Mouse (Mus musculus) hindbrain, postnatal 0 days (tissue): ENCODE data around the gene Hoxa1. TPM values are rescaled to one million over a fixed set of nuclear protein-coding genes. Genes with fewer than 3 reads are reported as not detected.
A peak's percentile ranks its signal among the peaks of the same experiment; 100 is the strongest.

Experiments
- ATAC-seq: fragments of 200-750 bp; cut with Nextera tagmentation; 2 replicates; pipeline ENCODE4 v1.8.0; 2017; ENCODE audit warnings: mild to moderate bottlenecking, moderate TSS enrichment, moderate library complexity
- DNase-seq: peaks from one replicate; pipeline ENCODE4 v3.0.0-alpha.2; 2015; ENCODE audit warnings: low spot score
- H3K27ac ChIP-seq: fragments of 300-500 bp; sonication (generic); 2 replicates; pipeline ENCODE4 v1.5.1; 2014; ENCODE audit warnings: mild to moderate bottlenecking
- H3K27me3 ChIP-seq: fragments of 300-500 bp; sonication (generic); 2 replicates; pipeline ENCODE4 v1.6.1; 2014; ENCODE audit warnings: low read length, mixed read lengths; ENCODE audit not compliant: insufficient read depth
- H3K36me3 ChIP-seq: fragments of 300-500 bp; sonication (generic); 2 replicates; pipeline ENCODE4 v1.6.1; 2014; ENCODE audit warnings: low read length, mixed read lengths; ENCODE audit not compliant: insufficient read depth
- H3K4me1 ChIP-seq: fragments of 300-500 bp; sonication (generic); 2 replicates; pipeline ENCODE4 v1.6.1; 2014; ENCODE audit warnings: antibody characterized with exemption, low read length, mixed read lengths; ENCODE audit not compliant: insufficient read depth
- H3K4me2 ChIP-seq: fragments of 300-500 bp; sonication (generic); 2 replicates; pipeline ENCODE4 v1.6.1; 2014; ENCODE audit warnings: low read depth, mild to moderate bottlenecking, low read length, moderate library complexity, mixed read lengths
- H3K4me3 ChIP-seq: fragments of 300-500 bp; sonication (generic); 2 replicates; pipeline ENCODE4 v1.5.1; 2014; ENCODE audit warnings: low read length
- H3K9ac ChIP-seq: fragments of 300-500 bp; sonication (generic); replicated peaks from 2 replicates; pipeline ENCODE4 v1.6.1; 2014; ENCODE audit warnings: mild to moderate bottlenecking, low read length, moderate library complexity, mixed read lengths
- H3K9me3 ChIP-seq: fragments of 300-500 bp; sonication (generic); 2 replicates; pipeline ENCODE4 v1.6.1; 2016; ENCODE audit warnings: low read length, mixed read lengths
- CTCF ChIP-seq: IDR thresholded peaks from 2 replicates; pipeline ENCODE4 v1.5.1; 2016; ENCODE audit warnings: antibody characterized with exemption, control low read depth, low read depth
- WGBS: fragments of 180-500 bp; shearing (Covaris S2); extraction: QIAGEN DNeasy Blood & Tissue Kit; methylation state at CpG from one replicate; pipeline ENCODE4 v1.1.7; 2014; 5-methylcytosine and 5-hydroxymethylcytosine counted together
- polyA plus RNA-seq: library from polyadenylated mRNA; unstranded; fragments of >200 nt; fragmentation: Nextera tagmentation; extraction: Ambion mirVana; gene quantifications from 2 replicates; pipeline ENCODE4 v1.2.1, GENCODE M21; 2015
- total RNA-seq: library from RNA; depleted of rRNA; stranded (reverse); fragments of >200 nt; gene quantifications from 2 replicates; pipeline ENCODE4 v1.2.3, GENCODE M21; 2014; rRNA removed

Hoxa1 gene
- total RNA-seq (1.1 and 3.7 TPM in 2 replicates), polyA plus RNA-seq (1.1 and 1.2 TPM in 2 replicates)

- TF ChIP-seq CTCF, result no peak
- peak within 1 kb of the TSS; percentile 93 for H3K4me2 ChIP-seq
- no peaks in the 10 kb centered on the region for H3K9me3 ChIP-seq
- under 1% methylated on average over 55 of the region's 55 CpGs for WGBS
- H3K27ac ChIP-seq, result peak within 1 kb of the TSS; percentile 71
- peak within 1 kb of the TSS; percentile 72 for H3K9ac ChIP-seq
- H3K27me3 ChIP-seq, result peaks cover 63% of the 10 kb centered on the region
- H3K4me3 ChIP-seq, result peak within 1 kb of the TSS; percentile 67
- no peaks in the 10 kb centered on the region for H3K4me1 ChIP-seq
- ATAC-seq (peak; percentile 83), DNase-seq (peak; percentile 85)
- H3K36me3 ChIP-seq, result no peaks in the 10 kb centered on the region
These were observed at the start of gene Hoxa1 for GRCm38 (mm10) chr6:52158276-52159051. Hoxa1 (minus strand) TSS chr6:52158317.

GRCm38 (mm10) chr6:52207684-52207976, 49.5 kb upstream of the Hoxa1 start:
- Histone ChIP-seq H3K9ac (no peak overlapping the region), H3K4me3 (no peak overlapping the region), H3K9me3 (no peaks in the 10 kb centered on the region), H3K4me1 (no peaks in the 10 kb centered on the region), H3K27ac (no peak overlapping the region), H3K36me3 (no peaks in the 10 kb centered on the region), H3K27me3 (peaks cover 86% of the 10 kb centered on the region), H3K4me2 (no peak overlapping the region)
- TF ChIP-seq CTCF, result no peak
- ATAC-seq, result no peak
- DNase-seq, result no peak

GRCm38 (mm10) chr6:52206882-52207683, 49.0 kb upstream of the Hoxa1 start:
- H3K27me3 ChIP-seq, result peaks cover 86% of the 10 kb centered on the region
- no peak for TF ChIP-seq CTCF
- no peak for ATAC-seq
- 7% methylated on average over 4 of the region's 4 CpGs for WGBS
- DNase-seq, result no peak
- H3K27ac ChIP-seq, result no peak overlapping the region
- no peak overlapping the region for H3K4me3 ChIP-seq
- H3K9ac ChIP-seq, result no peak overlapping the region
- no peaks in the 10 kb centered on the region for H3K36me3 ChIP-seq
- no peaks in the 10 kb centered on the region for H3K9me3 ChIP-seq
- no peaks in the 10 kb centered on the region for H3K4me1 ChIP-seq
- H3K4me2 ChIP-seq, result 0 out of 2 replicates have a peak overlapping the region, but pooled peaks have one; percentile 19

- Histone ChIP-seq H3K9ac (no peak overlapping the region), H3K4me1 (no peaks in the 10 kb centered on the region), H3K4me3 (no peak overlapping the region), H3K27me3 (peaks cover 87% of the 10 kb centered on the region), H3K27ac (peak overlapping the region; percentile 38), H3K36me3 (no peaks in the 10 kb centered on the region), H3K4me2 (peak overlapping the region; percentile 19), H3K9me3 (no peaks in the 10 kb centered on the region)
- TF ChIP-seq CTCF, result no peak
- WGBS, result 3% methylated on average over 55 of the region's 55 CpGs
- ATAC-seq (no peak), DNase-seq (no peak)
These were observed 47.8 kb upstream of the Hoxa1 start for GRCm38 (mm10) chr6:52205638-52206621.

GRCm38 (mm10) chr6:52205221-52205620, 47.1 kb upstream of the Hoxa1 start:
- Histone ChIP-seq H3K36me3 (no peaks in the 10 kb centered on the region), H3K4me1 (no peaks in the 10 kb centered on the region), H3K9me3 (no peaks in the 10 kb centered on the region), H3K27me3 (peaks cover 87% of the 10 kb centered on the region), H3K9ac (no peak overlapping the region), H3K4me2 (peak overlapping the region; percentile 52; the same call in 1 of the 2 replicates), H3K27ac (peak overlapping the region; percentile 38; the same call in 1 of the 2 replicates), H3K4me3 (no peak overlapping the region)
- no peak for ATAC-seq
- no peak for DNase-seq
- TF ChIP-seq CTCF, result no peak
- WGBS, result 8% methylated on average over 14 of the region's 14 CpGs
